Mouse (Mus musculus): ENCODE results near the gene Scamp5.

- TF ChIP-seq MAFK (IDR thresholded peaks at IDR 0.05; ENCODE audit: insufficient read depth, low read depth, low read length) (no peak), ZNF384 (IDR thresholded peaks at IDR 0.05; ENCODE audit: low read depth, low read length) (peak; percentile 60; the same call in 1 of the 2 replicates), CHD2 (IDR thresholded peaks at IDR 0.05; ENCODE audit: low read depth, low read length) (no peak), HCFC1 (IDR thresholded peaks at IDR 0.05; ENCODE audit: borderline replicate concordance, insufficient read depth, low read length) (no peak), ZC3H11A (IDR thresholded peaks at IDR 0.05; ENCODE audit: borderline replicate concordance, low read depth, low read length) (no peak)
These were observed 5.0 kb downstream of the Scamp5 start for GRCm38 (mm10) chr9:57462866-57463265.
